Mouse (Mus musculus) ovary, postnatal 10 days (tissue): ENCODE measurements around the gene Hist2h3c2.
"Not testable (repeated sequence)": the region's sequence is repeated elsewhere in the genome, so short reads cannot be mapped to it uniquely, and the experiment has no call there.

Experiments used
- DNase-seq: peaks from one replicate; pipeline ENCODE4 v3.0.0; 2022; ENCODE audit warnings: low spot score

Gene Hist2h3c2

GRCm38 (mm10) chr3:96260220-96260619, 21.3 kb upstream of the Hist2h3c2 start:
- DNase-seq: no peak

GRCm38 (mm10) chr3:96257190-96257589, 18.3 kb upstream of the Hist2h3c2 start:
- no peak for DNase-seq

DNA sequence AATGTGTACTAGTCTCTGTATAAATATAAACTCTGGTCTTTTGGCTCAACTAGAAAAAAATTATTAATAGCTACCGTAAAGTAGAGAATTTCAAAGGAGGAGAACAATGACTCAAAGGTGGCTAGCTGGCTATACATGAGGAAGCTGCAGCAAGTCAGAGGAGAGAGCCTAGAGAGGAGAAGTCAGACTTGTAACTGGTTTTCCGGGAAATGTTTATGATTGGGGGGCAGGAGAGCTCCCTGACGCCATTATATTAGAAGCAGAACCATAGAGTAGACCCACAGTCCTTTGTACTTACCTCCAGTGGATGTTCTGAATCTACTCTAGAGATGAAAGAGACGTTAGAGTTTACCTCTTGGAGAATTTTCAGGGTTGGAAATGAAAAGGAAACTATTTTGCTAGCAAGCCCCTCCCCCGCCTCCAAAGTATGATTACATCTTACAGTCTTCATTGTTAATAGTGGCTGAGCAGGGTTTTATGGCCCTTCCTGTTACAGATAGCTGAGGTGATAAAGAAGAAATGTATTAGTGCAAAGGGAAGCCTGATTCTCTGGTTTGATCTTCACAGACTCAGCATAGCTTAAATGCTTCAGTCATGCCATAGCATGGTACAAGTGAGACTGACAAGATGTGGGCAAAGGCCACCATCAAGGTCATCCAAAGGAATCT, 17.1 kb upstream of the Hist2h3c2 start:
- no peak for DNase-seq

- no peak for DNase-seq
Observed at GRCm38 (mm10) chr3:96254683-96255355, 15.9 kb upstream of the Hist2h3c2 start.

DNA sequence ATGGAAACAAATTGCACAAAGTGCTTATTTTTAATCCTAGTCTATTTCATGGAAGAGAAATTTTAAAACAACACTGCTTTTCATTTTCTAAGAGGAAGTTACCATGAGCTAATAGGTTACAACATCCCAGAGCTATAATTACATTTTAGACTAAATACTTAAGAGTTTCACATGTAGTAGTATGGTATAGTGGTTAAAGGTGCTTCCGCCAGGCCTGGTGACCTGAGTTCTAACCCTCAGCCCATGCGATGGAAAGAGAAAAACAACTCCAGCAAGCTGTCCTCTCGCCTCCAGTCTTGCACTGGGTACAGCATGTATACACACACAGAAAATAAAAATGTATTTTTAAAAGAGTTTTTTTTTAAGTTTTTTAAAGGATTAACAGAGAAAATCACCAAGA, 12.9 kb upstream of the Hist2h3c2 start:
- DNase-seq: no peak

DNA sequence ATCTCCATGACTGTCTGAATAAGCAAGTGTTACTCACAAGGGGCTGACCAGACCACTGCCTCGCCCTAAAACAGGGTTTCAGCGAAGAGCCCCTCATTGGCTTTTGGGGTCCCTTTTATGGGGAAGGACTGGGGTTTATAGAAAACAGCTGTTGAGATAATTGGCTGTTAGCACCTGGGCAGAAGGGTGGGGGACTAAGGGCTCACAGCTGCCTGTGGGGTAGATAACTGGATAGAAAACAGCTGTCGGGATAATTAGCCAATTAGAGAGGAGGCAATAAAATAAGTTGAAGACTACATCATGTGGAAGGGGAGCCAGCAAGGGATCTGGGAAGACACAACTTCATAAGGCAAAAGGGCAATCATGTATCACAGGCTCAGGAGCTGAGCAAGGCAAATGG, 12.0 kb upstream of the Hist2h3c2 start:
- no peak for DNase-seq

GRCm38 (mm10) chr3:96249034-96249345, 10.1 kb upstream of the Hist2h3c2 start:
- no peak for DNase-seq

- DNase-seq: no peak
Observed at GRCm38 (mm10) chr3:96248141-96249033, 9.5 kb upstream of the Hist2h3c2 start.

- DNase-seq: no peak
Observed at GRCm38 (mm10) chr3:96247356-96248140, 8.6 kb upstream of the Hist2h3c2 start.

DNA sequence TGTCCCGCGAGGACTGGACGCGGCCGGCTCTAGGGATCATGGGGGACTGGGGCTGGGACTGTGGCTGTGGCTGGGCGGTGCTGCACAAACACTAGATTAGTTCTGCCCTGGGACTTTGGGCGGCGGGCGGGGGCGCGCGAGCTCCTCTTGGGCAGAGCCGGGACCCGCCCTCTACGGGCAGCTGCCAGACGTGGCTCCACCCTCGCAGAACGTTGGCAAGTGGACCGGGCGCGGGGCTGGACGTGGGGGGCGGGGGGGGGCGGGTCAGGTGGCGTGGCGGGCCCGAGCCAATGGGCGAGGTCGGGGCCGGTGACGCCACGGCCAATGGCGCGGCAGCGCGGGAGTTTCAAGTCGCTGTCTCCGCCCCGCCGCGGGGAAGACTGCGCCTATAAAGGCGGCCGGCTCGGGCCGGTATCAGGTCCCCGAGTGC, 7.5 kb upstream of the Hist2h3c2 start, which contains the start of gene Hist2h3c1:
Gene Hist2h3c1, plus strand, starts transcription at position 259 of the 430 bp plus-strand sequence.
- not testable (repeated sequence) for DNase-seq

DNA sequence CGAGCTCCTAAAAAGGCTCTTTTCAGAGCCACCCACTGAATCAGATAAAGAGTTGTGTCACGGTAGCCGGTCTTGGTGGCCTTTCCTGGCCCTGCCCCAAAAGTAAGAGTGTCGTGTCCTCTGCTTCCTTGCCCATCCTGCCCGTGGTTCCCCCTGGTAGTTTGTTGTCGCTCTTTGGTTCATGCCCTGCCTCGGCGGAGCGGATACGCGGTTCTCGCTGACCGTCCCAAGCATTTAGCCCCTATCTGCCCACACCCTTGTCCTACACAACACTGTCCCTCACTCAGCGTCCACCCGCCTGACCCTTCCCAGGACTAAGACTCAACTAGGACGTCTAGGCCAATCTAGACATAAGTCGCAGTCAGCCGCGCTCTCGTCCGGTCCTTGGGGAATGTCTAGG, 7.1 kb upstream of the Hist2h3c2 start:
- not testable (repeated sequence) for DNase-seq

DNA sequence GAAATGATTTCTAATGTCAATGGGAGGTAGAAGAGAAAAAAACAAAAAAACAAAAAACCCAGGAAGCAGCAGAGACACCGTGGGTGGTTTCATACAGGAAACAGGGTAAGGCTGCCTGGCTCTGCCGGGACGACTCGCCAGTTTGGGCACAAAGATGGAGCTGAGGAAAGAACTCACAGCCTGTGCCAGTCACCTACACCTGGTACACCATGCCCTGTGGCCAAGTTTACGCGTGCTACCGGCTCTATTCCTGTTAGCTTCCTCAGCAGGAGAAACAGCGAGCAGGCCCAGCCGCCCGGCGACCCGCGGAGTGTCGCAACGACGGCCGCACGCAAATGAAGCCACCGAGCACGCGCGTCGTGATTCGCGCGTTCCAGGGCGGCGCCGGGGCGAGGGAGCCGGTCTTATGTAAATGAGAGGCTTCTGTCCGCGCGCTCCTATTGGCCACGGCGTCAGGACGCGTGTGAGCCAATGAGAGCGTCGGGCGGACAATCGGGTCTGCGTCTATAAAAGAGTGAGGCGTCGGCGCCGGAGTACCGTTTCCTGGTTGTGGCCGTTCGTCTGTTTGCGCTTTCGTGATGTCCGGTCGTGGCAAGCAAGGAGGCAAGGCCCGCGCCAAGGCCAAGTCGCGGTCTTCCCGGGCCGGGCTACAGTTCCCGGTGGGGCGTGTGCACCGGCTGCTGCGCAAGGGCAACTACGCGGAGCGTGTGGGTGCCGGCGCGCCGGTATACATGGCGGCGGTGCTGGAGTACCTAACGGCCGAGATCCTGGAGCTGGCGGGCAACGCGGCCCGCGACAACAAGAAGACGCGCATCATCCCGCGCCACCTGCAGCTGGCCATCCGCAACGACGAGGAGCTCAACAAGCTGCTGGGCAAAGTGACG, 6.3 kb upstream of the Hist2h3c2 start, which contains the start of gene Hist2h2aa1:
Gene Hist2h2aa1, plus strand, starts transcription at position 495 of the 884 bp plus-strand sequence.
- DNase-seq: peak; percentile 79

GRCm38 (mm10) chr3:96243921-96244572, 5.1 kb upstream of the Hist2h3c2 start:
- no peak for DNase-seq

DNA sequence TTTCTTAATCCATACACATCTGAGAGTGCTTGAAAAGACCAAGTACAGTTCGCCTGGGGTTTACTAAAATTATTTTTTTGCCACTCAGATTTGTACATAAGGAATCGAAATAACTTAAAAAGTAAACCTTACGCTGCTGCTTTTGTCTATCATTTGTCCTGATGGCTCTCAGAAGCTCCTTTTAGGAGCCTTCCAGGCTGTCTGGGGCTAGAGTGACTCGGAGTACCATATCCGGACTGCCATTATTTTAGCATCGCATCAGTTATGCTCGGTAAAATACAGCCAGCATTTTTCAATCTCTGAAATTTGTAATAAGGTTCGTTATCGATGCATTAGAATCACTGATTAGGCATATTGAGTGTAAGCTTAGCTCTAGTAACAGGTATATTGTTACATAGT, 1.9 kb upstream of the Hist2h3c2 start:
- no peak for DNase-seq

DNA sequence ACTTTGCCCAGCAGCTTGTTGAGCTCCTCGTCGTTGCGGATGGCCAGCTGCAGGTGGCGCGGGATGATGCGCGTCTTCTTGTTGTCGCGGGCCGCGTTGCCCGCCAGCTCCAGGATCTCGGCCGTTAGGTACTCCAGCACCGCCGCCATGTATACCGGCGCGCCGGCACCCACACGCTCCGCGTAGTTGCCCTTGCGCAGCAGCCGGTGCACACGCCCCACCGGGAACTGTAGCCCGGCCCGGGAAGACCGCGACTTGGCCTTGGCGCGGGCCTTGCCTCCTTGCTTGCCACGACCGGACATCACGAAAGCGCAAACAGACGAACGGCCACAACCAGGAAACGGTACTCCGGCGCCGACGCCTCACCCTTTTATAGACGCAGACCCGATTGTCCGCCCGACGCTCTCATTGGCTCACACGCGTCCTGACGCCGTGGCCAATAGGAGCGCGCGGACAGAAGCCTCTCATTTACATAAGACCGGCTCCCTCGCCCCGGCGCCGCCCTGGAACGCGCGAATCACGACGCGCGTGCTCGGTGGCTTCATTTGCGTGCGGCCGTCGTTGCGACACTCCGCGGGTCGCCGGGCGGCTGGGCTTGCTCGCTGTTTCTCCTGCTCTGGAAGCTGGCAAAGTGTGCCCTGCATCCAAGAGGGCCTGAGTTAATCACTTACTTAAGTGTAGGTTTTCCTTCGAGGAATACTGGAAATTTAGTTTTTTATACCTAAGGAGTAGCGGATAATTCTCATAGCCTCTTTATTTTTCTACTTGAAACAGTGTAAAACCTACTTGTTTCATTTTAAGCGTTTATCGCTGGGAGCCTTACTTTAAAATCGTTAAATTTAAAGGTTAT, 1.2 kb upstream of the Hist2h3c2 start, which contains the start of gene Hist2h2aa2:
Gene Hist2h2aa2, minus strand, starts transcription at position 328 of the 850 bp plus-strand sequence.
- DNase-seq: peak; percentile 96

- no peak for DNase-seq
Observed at GRCm38 (mm10) chr3:96237904-96238511, 919 bp downstream of the Hist2h3c2 start.

- DNase-seq: no peak
Observed at GRCm38 (mm10) chr3:96237335-96237903, 1.5 kb downstream of the Hist2h3c2 start.

GRCm38 (mm10) chr3:96236834-96237334, 2.0 kb downstream of the Hist2h3c2 start:
- no peak for DNase-seq
